Mouse (Mus musculus) layer of hippocampus, postnatal 14 days (tissue): ENCODE measurements around the gene Ip6k1. TPM values are rescaled to one million over a fixed set of nuclear protein-coding genes. Genes with fewer than 3 reads are reported as not detected.
A peak's percentile ranks its signal among the peaks of the same experiment; 100 is the strongest.

Experiments used
- DNase-seq, 2 experiments: peaks; one replicate each; pipeline ENCODE4 v3.0.0; 2021 to 2022; ENCODE audit warnings: low spot score in 2 of 2, mixed read lengths in 1 of 2
- total RNA-seq, 2 experiments: library from RNA; stranded (reverse); gene quantifications; 2 replicates each; pipeline ENCODE4 v1.2.3; 2021

The Ip6k1 gene
- total RNA-seq, 2 experiments from 2014 or later, result 178 to 188 TPM

DNA sequence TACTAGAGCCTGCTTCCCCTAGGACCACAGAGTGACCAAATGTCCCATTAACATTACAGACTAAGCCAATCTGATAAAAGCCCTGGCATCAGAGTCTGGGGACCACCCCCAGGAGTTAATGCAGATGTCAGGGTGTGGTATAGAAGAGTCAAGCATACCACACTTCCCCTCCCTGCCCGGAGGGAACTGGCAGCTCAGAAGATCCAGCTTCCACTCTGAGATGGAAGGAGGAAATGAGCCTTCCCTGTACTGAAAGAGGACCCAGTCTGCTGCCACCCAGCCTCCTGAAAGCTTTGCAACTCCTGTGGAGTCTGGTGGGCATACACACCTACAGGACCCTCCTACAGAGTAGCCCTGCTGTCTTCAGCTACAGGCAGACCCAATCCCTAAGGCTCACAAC lies 52.8 kb downstream of the Ip6k1 start:
- DNase-seq, result no peak

DNA sequence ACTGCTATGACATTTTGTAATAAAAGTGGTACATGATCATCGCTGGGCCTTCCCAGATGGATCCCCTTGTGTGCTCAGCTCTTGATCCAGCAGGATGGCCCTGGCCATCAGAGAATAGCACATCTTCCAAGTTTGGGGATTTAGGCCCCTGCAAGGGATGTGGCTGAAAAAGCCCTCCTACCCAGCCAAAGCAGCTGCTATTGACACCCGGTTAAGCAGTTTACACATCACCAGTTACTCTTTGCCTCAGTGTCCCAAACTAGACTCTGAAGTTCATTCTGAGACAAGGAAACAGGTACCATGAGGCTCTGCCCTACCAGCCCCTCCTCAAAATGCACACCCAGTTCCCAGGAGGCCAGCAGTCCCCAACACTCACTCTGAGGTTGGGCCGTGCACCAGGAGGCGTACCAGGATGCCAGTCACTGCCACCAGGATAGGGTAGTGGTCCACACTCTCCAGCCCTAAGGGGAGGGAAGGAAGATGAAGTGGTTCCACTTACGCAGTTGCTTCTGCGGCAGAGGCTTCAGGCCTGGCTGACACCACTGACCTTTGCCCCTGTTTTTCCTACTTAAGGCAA lies 53.4 kb downstream of the Ip6k1 start:
- DNase-seq, result no peak

DNA sequence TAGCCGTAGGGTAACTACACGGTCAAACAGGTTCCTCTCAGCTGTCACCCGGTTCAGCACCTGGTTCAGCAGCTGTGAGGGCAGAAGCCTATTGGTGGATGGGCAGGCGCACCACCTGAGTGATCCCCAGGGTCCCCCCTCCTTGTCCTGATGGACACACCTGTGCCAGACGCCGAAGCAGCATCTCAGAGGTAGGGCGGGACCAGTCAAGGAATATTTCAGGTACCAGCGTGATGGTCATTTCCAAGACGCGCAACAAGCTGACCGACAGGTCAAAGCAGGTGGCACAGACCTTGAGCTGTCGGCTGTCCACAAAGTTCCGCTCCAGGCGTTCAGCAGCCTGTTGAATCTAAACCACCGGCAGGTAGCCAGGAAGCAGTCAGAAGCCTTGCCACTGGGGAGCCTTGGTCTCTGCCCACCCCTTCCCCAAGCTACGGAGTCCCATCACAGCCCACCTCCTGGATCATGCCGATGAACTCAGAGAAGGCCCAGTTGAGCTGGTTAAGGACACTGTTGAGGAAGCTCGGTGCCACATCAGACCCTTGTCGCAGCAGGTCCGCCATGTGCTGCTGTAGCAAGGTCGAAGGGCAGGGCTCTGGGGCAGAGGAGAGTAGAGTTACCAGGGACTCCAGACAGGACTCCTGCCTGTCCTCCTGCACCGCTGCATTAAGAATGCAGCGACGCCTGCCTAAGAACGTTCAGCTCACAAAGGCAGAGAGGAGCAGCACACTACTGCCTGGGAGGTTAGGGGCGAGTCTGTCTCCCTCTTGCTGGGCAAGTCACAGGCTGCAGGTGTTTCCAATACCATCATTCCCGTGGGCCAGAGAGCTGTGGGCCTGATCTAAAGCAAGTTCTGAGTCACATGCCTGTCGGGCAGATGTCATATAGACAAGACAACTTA lies 54.3 kb downstream of the Ip6k1 start:
- no peak for DNase-seq

DNA sequence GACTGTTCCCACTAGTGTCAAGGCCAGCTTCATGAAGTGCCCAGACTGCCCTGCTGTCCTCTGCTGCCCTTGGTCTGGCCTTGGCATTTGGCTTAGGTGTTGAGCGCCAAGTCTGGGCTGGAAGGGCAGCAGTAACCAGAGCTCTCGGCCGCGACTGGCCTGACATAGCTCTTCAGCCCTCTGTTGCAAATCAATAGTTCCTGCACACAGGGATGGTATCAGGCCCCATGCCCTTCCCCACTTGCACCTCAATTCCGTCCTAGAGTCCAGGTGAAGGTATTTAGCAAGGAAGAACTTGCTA lies 54.9 kb downstream of the Ip6k1 start:
- no peak for DNase-seq

DNA sequence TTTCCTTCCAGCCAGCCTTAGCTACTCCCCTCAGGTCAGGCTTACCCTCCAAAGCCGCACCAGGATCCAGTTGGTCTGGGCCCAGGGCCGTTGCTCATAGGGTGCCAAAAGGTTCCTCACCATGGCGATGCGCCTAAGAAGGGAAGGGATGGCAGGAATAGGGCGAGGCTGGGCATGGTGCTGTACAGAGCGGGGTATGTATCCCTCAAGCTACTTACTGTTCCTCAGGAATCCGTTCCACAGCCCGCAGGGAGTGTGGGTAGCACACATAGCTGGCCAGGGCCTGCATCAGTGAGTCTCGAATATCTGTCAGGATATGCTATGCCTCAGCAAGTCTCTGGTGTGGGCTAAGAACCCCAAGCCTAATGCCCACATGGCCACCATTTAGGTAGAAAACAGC lies 56.0 kb downstream of the Ip6k1 start:
- no peak for DNase-seq

DNA sequence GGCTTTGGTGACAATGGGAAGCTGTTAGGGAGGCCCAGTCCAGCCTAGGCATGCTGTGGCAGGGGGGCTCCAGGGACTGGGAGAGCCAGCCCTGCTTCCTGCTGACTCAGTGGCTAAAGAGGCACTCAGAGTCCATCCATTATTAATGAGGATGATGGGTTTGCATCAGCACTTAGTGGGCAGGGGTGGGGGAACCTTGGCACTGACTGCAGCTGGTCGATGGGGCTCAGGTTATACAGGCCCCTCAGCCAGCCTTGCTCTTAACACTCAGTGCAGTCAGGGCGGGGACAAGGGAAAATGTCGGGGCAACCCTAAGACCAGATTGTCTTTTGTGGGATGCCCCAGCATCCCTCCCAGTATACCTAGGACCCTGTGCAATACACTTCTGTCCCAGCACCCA lies 59.8 kb downstream of the Ip6k1 start:
- no peak for DNase-seq

DNA sequence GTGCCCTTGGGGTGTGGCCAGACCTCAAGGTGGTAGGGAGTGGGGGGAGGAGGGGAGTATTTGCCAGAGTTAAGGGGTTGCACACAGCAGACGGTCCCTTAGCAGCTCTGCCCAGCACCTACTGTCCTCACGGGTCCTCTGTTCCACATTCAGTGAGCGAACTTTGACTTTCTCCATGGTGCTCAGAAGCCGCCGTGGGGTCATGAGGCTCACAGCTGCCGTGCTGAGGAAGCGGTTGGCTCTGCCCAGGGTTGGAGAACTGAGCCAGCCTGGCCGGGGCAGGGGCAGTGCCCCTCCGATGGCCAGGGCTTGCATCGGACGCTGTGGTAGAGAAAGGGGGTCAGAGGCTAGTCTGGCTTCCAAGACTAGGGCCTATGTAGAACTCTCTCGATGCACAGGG lies 61.1 kb downstream of the Ip6k1 start:
- no peak for DNase-seq

DNA sequence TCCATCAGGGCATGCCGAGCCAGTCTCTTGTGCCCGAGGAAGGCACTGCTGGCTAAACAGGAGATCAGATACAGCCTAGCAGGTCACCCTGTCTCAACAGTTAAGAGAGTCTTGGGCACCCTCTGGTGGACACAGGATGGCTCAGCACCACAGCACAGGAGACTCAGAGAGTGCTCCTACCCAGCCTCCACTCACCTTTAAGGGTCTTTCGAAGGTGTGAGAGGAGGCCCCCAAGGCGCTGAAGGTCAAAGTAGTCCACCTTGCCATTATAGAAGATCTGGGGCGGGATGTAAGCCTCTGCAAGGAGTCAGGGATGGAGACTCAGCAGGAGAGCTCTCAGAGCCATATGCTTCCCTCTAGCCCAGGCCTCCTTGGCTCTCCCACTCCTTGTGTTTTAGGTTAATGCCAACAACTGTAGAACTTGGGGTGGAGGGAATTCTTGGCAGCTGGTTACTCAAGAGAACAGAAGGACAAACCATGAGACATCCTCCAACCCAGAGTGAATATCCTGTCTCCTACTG lies 63.2 kb downstream of the Ip6k1 start:
- DNase-seq, result peak; percentile 65 to 73

DNA sequence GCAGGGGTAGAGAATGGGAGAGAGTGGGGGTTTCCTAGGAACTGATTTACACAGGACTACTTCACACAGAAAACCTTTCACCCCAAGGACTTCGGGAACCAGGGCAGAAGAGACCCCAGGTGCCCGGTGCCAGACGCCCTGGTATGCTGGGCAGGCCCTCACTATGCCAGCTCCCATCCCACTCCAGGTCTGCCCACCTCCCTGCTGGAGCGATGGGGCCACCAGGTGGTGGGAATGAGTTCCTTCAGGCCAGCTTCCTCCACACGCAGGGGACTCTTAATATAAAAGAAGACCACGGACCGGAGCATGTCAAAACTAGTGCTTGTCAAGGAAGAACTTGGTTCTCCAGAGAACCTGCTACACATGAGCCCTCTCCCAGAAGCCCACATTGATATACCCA lies 64.9 kb downstream of the Ip6k1 start:
- DNase-seq, result no peak

DNA sequence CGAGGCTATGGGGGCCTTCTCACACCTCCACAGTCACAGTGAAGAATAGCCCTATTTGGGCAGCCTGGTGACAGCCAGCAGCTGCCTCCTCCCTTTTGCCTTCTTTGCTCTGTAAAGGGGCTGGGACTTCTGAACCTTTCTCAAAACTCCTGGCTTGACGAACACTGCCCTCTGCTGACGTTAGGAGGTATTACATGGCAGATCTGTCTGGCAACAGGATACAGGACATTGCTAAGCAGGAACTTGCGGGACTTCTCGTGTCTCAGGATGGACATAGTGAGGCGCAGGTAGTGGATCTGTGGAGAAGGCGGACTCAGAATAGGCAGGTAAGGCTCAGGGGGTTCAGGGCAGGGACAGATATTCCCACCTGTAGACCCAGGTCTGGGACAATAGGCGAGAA lies 65.6 kb downstream of the Ip6k1 start:
- peak; percentile 78 to 87 for DNase-seq

DNA sequence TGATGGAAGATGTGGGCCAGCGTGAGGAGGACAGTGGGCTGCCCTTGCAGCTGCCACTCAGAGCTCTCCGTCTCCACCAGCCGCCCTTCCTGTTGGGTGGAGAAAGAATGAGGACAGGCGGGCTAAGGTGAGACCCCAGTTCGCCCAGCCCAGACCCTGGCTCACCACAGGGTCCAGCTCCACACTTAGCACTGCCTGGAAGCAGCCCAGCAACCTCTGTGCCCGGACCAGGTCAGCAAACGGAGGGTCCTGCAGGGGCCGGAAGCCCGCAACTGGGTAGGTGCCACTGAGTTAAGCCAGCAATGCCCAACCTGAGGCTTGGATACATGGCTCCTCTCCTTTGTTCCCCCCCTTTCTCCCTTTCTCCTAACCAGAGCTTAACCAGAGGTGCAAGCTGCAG lies 66.7 kb downstream of the Ip6k1 start:
- no peak for DNase-seq

DNA sequence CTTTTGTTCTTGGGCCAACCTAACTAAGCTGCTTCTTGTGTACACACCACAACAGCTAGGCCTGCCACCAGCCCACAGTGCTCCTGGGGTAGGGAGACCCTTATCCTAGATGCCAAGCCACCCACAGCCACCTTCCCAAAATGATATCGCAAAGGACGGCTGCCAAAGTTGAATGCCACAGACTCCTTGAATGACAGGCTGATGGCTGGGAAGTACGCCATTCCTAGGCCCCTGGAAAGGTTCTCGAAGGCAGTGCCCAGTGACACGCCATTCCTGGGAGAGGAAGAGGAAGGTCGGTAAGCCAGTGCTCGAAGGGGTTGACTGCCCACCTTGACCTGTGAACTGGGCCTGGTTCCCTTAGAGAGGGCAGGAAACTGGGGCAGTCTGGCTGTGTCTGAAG lies 67.2 kb downstream of the Ip6k1 start:
- DNase-seq, result no peak

DNA sequence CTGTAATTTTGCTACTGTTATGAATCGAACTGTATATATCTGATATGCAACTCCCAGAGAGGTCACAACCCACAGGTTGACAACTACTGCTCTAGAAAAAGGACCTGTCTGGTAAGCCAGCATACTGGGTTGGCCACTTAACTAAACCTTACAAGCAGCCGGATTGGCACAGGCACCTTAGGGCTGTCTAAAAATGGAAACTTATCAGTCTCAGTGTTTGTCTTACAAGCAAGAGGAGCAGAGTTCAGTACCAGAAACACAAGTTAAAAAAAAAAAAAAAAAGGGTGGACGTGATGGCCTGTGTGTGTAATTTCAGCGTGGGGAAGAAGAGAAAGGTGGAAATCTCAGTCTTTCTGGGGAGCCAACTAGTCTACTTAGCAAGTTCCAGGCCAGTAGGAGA lies 69.5 kb downstream of the Ip6k1 start:
- DNase-seq, result no peak

DNA sequence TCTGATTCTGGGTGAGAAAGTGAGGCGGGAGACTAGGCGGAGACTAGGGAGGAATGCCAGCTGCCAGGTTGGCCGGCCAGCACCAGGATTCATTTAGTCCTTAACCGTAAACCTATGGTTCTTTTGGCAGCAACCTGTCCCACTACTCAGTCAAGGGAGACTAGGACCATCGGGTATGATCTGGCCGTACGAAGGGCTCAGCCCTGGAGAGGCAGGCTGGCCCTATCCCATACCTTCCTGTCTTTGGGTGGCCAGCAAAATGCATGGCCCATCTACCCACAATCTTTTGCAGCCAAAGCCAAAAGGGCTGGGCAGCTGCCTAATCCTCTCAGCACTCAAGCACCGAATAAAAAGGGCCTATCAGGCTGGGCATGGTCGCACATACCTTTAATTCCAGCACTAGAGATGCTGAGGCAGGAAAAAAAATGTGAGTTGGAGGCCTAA lies 70.2 kb downstream of the Ip6k1 start:
- no peak for DNase-seq

DNA sequence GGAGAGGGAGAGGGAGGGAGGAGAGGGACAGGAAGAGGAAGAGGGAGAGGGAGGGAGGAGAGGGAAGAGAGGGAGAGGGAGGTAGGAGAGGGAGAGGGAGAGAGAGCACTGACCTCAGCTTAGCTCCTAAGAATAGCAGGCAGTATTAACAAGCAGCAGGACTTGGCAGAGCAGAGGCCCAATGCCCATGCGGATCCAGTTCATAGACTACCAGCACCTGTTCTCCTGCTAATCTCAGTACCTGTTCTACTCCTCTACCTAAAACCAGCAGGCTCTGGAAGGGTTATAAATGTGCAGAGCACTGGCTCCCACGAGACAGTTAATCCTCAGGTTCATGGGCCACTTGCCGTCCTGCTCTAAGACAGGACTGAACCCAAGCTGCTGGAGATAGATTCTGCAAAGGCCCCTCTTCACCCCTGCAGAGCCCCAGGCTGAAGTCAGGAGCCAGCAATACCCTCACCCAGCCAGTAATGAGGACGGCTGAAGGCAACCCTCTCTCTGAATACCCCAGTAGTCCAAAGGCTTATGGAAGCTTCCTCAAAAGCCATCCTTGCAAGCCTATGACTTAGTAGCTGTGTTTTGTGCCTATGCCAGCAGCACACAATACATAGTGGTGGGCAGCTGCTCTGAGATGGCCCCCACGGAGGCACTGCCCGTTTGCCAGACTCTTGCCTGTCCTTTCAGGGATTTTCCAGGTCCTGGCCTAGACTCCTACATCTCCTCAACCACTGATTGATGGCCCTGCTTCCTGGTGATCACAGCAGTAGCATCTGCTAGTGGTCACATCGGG lies 71.0 kb downstream of the Ip6k1 start:
- no peak for DNase-seq

DNA sequence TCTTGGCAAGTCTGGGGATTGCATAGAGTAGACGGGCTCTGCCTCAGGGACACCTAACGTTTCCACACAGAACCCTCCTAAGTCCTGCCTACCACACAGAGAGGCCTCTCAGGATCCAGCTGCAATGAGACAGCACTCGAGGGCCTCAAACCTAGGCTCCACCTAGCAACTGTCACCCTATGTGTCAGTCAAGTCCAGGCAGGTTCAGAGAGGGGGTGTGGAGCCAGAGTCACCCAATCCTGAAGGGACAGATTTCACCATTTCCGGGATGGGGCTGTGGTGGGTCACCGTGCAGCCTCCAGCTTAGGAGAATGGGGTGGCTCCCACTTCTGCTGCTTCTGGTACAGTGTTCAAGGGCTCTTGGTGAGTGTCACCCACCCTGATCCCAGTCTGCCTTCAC lies 77.9 kb downstream of the Ip6k1 start, which contains the start of gene Mst1:
TSS of gene Mst1 (plus strand) at position 269 of the 400 bp plus-strand sequence.
- DNase-seq, result no peak

DNA sequence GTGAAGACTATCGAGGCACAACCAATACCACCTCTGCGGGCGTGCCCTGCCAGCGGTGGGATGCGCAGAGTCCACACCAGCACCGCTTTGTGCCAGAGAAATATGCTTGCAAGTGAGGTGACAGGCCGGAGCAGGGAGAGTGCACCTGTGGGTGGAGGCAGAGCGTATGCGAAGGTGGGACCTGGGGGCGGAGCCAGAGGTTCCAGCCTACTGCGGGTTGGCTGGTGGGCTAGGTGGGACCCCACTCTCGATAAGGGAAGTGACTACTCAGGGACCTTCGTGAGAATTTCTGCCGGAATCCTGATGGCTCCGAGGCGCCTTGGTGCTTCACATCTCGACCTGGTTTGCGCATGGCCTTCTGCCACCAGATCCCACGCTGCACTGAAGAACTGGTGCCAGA lies 80.2 kb downstream of the Ip6k1 start:
- DNase-seq, result no peak

DNA sequence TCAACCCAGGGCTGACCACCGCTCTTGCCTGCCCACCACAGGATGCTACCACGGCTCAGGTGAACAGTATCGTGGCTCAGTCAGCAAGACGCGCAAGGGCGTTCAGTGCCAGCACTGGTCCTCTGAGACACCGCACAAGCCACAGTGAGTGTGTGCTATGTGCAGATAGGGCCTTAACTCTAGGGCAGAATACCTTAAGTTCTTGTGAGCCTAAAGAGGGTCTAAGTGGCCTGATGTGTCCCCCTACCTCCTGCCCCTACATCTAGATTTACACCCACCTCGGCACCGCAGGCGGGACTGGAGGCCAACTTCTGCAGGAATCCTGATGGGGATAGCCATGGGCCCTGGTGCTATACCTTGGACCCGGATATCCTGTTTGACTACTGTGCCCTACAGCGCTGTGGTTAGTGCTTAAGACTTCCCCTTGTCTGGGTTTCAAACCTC lies 80.7 kb downstream of the Ip6k1 start, which contains the start of gene Rnf123:
TSS of gene Rnf123 (minus strand) at position 359 of the 444 bp plus-strand sequence.
- DNase-seq, result no peak

DNA sequence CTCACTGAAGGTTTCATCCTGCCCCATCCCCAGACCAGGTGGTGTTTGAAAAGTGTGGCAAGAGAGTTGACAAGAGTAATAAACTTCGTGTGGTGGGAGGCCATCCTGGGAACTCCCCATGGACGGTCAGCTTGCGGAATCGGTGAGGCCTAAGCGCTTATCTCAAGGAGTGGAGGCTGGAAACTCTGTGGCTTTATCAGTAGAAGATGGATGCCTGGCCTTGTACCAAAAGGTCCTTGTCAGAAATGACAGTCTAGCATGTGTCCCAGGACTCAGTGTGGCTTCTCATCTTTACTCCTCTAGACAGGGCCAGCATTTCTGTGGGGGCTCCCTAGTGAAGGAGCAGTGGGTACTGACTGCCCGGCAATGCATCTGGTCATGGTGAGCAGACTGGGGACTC lies 81.3 kb downstream of the Ip6k1 start:
- DNase-seq, result no peak

DNA sequence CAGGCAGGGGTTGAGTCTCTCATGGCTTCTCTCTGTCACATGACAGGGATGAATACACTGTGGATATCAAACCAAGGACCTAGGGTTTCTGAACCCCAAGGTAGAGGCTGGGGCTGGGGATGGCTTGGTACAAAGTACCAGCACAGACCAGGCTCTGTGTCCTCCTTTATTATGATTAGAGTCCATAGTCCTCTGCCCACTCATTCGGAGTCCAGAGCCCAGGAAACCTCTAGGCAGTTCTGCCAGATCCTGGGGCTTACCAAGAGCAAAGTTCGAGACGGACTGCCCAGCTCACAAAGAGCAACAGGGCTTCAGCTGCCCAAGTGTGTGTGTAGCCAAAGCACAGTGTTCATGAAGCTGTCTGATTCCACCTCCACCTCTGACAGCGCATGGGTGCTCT lies 83.0 kb downstream of the Ip6k1 start:
- no peak for DNase-seq

DNA sequence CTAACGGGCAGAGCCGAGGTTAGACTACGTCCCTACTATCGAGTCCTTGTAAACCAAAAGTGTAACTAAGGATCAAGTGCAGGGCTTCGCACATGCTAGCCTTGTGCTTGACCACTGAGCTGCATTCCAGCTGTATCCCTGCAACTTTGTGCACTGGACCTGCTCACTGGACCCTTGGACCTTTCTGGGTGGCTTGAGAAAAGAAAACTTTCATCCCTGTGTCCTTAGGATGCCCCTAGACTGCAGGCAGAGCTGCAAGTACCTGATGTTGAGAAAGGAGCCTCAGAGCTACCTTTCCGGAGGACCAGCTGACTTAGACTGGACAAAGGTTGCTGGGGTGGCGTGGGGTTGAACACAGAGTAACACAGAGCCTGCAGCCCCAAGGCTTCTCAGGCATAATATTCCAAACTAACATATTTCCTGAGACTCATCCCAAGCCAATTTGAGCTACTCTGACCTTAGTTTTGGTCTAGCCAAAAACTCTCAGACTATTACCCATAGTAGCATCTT lies 88.4 kb downstream of the Ip6k1 start:
- DNase-seq, result no peak

DNA sequence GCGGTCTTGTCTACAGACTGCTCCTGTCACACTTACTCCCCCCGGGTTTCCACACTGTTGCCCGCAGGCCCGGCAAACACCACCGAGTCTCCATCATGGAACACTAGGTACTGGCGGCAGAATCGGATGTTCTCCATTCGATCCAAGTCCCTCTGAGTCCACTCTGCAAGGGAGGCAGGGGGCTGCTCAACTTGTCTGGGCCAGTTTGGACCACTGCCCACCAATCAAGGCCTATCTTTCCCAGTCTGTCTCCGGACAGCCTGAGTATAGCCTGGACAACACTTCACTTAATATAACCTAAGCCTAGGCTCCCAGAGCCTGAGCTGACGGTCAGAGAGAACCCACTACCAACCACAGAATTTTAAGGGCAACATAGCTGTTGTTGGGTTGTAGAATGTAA lies 91.3 kb downstream of the Ip6k1 start:
- DNase-seq, result no peak
